Mouse (Mus musculus) midbrain, embryonic 16.5 days (tissue): ENCODE data around the gene Tacc2. TPM values are rescaled to one million over a fixed set of nuclear protein-coding genes. Genes with fewer than 3 reads are reported as not detected.

Experiments
- ATAC-seq: fragments of 200-750 bp; cut with Nextera tagmentation; 2 replicates; pipeline ENCODE4 v1.8.0; 2017; ENCODE audit warnings: moderate TSS enrichment
- H3K27ac ChIP-seq: fragments of 300-500 bp; sonication (generic); 2 replicates; pipeline ENCODE4 v1.5.1; 2014; ENCODE audit warnings: mild to moderate bottlenecking, low read length, mixed read lengths
- H3K27me3 ChIP-seq: fragments of 300-500 bp; sonication (generic); 2 replicates; pipeline ENCODE4 v1.6.1; 2014; ENCODE audit warnings: low read depth, low read length, mixed read lengths; ENCODE audit not compliant: control insufficient read depth, insufficient read depth
- H3K36me3 ChIP-seq: fragments of 300-500 bp; sonication (generic); 2 replicates; pipeline ENCODE4 v1.6.1; 2014; ENCODE audit warnings: mild to moderate bottlenecking, low read length, moderate library complexity, mixed read lengths; ENCODE audit not compliant: control insufficient read depth, insufficient read depth
- H3K4me1 ChIP-seq: fragments of 300-500 bp; sonication (generic); 2 replicates; pipeline ENCODE4 v1.6.1; 2014; ENCODE audit warnings: mild to moderate bottlenecking, low read length, mixed read lengths; ENCODE audit not compliant: control insufficient read depth, insufficient read depth
- H3K4me2 ChIP-seq: fragments of 300-500 bp; sonication (generic); 2 replicates; pipeline ENCODE4 v1.6.1; 2014; ENCODE audit warnings: mild to moderate bottlenecking, low read length, mixed read lengths
- H3K4me3 ChIP-seq: fragments of 300-500 bp; sonication (generic); 2 replicates; pipeline ENCODE4 v1.5.1; 2014; ENCODE audit warnings: low read depth, mild to moderate bottlenecking, low read length, moderate library complexity, mixed read lengths
- H3K9ac ChIP-seq: fragments of 300-500 bp; sonication (generic); 2 replicates; pipeline ENCODE4 v1.6.1; 2014; ENCODE audit warnings: low read depth, low read length, mixed read lengths
- H3K9me3 ChIP-seq: fragments of 300-500 bp; sonication (generic); replicated peaks from 2 replicates; pipeline ENCODE4 v1.6.1; 2014; ENCODE audit warnings: mild to moderate bottlenecking, low read length, mixed read lengths; ENCODE audit not compliant: control insufficient read depth, poor library complexity, severe bottlenecking
- WGBS: fragments of 180-500 bp; shearing (Covaris S2); extraction: QIAGEN DNeasy Blood & Tissue Kit; methylation state at CpG from one replicate; pipeline ENCODE4 v1.1.7; 2014; 5-methylcytosine and 5-hydroxymethylcytosine counted together
- polyA plus RNA-seq: library from polyadenylated mRNA; unstranded; fragments of >200 nt; fragmentation: Nextera tagmentation; extraction: Ambion mirVana; gene quantifications from 2 replicates; pipeline ENCODE4 v1.2.1, GENCODE M21; 2015

Tacc2 gene
- polyA plus RNA-seq, 1 experiment from 2014 or later = 61.1 TPM

- Histone ChIP-seq H3K4me2 (no peak overlapping the region), H3K36me3 (no peaks in the 10 kb centered on the region), H3K9me3 (no peaks in the 10 kb centered on the region), H3K9ac (no peak overlapping the region), H3K27me3 (no peaks in the 10 kb centered on the region), H3K4me3 (no peak overlapping the region), H3K4me1 (no peaks in the 10 kb centered on the region), H3K27ac (no peak overlapping the region)
- no peak for ATAC-seq
- whole genome bisulfite sequencing = 90% methylated on average over 4 of the region's 4 CpGs
Measured at GRCm38 (mm10) chr7:130563276-130563675, 14.0 kb upstream of the Tacc2 start.

DNA sequence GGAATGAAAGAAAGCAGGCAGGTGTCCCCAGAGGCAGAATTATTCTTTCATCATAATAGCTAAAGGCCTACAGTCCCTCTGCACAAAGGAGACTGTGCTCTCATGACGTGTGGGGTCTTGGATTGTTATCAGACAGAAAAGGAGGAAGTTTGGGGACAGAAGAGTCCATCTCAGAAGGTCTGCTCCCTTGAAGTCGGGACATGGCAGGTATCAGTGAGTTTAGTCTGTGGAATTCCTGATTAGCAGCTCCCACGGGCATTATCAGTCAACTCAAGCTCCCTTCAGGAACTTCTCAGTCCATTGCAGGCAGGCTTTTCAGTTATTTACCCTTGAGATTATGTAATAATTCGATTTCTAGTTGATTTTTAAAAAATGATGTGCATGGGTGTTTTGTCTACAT, 13.4 kb upstream of the Tacc2 start:
- Histone ChIP-seq H3K4me1 (no peaks in the 10 kb centered on the region), H3K27me3 (no peaks in the 10 kb centered on the region), H3K9ac (no peak overlapping the region), H3K36me3 (no peaks in the 10 kb centered on the region), H3K4me2 (no peak overlapping the region), H3K9me3 (no peaks in the 10 kb centered on the region), H3K4me3 (no peak overlapping the region), H3K27ac (no peak overlapping the region)
- WGBS = 57% methylated on average over 4 of the region's 4 CpGs
- ATAC-seq = no peak

GRCm38 (mm10) chr7:130564596-130564995, 12.6 kb upstream of the Tacc2 start:
- Histone ChIP-seq H3K4me2 (no peak overlapping the region), H3K9me3 (no peaks in the 10 kb centered on the region), H3K4me1 (no peaks in the 10 kb centered on the region), H3K36me3 (no peaks in the 10 kb centered on the region), H3K9ac (no peak overlapping the region), H3K4me3 (no peak overlapping the region), H3K27ac (no peak overlapping the region), H3K27me3 (no peaks in the 10 kb centered on the region)
- no peak for ATAC-seq
- 79% methylated on average over 3 of the region's 3 CpGs for WGBS

DNA sequence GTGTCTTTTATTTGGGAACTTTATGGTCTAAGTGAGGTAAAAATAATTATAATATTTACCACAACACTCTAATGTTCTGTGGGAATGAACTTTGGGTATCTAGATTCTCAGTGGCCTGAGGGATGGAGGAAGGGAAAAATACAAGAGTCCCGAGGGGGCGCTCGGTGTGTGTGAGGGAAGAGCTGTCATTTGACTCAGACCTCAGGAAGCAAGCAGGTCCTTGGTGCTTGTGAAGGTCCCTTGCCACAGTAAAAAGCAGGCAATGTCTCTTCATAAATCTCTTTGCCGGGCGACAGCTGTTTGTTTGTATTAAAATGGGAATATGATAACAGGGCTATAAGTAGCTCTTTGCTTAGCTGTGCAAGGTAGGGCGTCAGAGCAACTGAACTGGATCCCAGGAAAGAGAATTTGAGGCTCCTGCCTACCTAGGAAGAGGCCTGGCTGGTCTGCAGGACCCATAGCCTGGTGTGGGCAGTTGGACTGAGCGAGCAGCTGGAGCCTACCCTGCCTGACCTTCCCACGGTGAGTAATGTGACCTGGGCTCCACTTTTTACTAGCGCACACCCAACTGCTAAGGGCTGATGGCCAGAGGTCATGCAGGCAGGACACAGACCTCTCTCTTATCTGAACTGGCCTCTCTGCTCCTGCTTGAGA, 8.3 kb upstream of the Tacc2 start:
- Histone ChIP-seq H3K9ac (no peak overlapping the region), H3K4me3 (no peak overlapping the region), H3K9me3 (no peaks in the 10 kb centered on the region), H3K36me3 (no peaks in the 10 kb centered on the region), H3K4me2 (no peak overlapping the region), H3K27ac (no peak overlapping the region), H3K4me1 (no peaks in the 10 kb centered on the region), H3K27me3 (no peaks in the 10 kb centered on the region)
- no peak for ATAC-seq
- WGBS = 88% methylated on average over 9 of the region's 9 CpGs

DNA sequence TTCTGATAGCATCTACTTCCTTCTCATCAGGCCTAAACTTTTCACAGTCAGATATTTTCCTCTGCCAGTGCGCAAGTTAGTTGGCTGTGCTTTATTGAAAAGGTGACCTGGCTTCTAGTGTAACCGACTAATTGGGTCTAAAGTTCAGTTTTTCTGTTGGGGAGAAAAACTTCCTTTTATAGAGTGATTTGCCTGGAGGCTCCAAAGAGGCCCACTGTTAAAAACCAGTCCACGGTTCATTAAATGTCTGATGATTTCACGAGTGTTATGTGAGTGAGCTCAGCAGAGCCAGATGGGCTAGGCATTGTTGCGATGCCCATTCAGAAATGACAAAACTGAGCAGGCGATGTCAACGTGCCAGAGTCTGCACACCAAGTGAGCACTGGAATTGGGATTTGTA, 6.8 kb upstream of the Tacc2 start:
- 50% methylated on average over 7 of the region's 7 CpGs for WGBS
- H3K36me3 ChIP-seq = no peaks in the 10 kb centered on the region
- no peak for ATAC-seq

DNA sequence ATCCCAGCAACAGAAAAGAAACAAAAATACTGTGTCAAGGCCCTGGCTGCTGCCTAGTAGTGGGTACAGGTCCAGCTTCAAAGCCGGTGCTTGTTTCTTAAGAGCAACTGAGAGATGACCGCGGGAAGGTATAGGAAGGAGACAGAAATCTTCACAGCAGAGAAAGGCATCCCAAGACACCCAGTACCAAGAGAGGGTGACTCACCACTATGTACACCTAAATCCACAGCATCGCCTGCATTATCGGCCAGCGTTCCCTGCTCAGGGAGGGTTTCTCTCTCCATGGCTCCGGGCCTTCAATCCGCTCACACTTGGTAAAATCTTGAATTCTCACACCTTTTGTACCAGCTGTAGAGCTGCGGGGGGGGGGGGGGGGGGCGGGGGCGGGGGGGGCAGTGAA, 4.4 kb upstream of the Tacc2 start, which contains the start of gene Nsmce4a:
TSS of gene Nsmce4a (minus strand) at position 298 of the 400 bp plus-strand sequence.
- no peaks in the 10 kb centered on the region for H3K36me3 ChIP-seq
- H3K9me3 ChIP-seq = no peaks in the 10 kb centered on the region
- H3K4me3 ChIP-seq = no peak within 1 kb of the TSS
- no peak within 1 kb of the TSS for H3K27ac ChIP-seq
- WGBS = 83% methylated on average over 8 of the region's 11 CpGs
- H3K27me3 ChIP-seq = no peaks in the 10 kb centered on the region
- H3K9ac ChIP-seq = no peak within 1 kb of the TSS
- no peak for ATAC-seq
- H3K4me2 ChIP-seq = no peak within 1 kb of the TSS
- no peaks in the 10 kb centered on the region for H3K4me1 ChIP-seq

More for the DNA sequence above, 6.8 kb upstream of the Tacc2 start:
- no peaks in the 10 kb centered on the region for H3K27me3 ChIP-seq
- H3K9me3 ChIP-seq = no peaks in the 10 kb centered on the region
- no peak overlapping the region for H3K4me3 ChIP-seq
- no peak overlapping the region for H3K9ac ChIP-seq
- H3K4me2 ChIP-seq = no peak overlapping the region
- no peaks in the 10 kb centered on the region for H3K4me1 ChIP-seq
- H3K27ac ChIP-seq = no peak overlapping the region

DNA sequence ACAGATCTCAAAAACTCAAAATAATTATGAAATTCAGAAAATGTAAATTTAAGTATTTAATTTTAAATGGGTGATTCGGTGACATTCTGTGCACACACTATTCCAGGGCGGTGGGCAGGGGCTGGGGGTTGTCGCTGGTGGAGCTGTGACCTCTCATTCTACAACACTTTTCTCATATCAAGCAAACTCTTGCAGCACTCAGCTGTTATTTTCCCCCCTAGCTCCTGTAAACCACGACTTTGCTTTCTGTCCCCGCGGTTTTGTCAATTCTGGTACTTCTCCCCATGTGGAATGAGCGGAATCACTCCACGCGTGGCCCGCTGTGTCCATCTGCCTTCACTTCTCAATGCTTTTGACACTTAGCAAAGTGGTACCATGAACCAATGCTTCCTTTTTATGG, 3.5 kb upstream of the Tacc2 start:
- Histone ChIP-seq H3K9ac (no peak overlapping the region), H3K4me3 (no peak overlapping the region), H3K4me1 (no peaks in the 10 kb centered on the region), H3K36me3 (no peaks in the 10 kb centered on the region), H3K27me3 (no peaks in the 10 kb centered on the region), H3K27ac (no peak overlapping the region), H3K9me3 (no peaks in the 10 kb centered on the region), H3K4me2 (no peak overlapping the region)
- 91% methylated on average over 10 of the region's 10 CpGs for WGBS
- no peak for ATAC-seq

DNA sequence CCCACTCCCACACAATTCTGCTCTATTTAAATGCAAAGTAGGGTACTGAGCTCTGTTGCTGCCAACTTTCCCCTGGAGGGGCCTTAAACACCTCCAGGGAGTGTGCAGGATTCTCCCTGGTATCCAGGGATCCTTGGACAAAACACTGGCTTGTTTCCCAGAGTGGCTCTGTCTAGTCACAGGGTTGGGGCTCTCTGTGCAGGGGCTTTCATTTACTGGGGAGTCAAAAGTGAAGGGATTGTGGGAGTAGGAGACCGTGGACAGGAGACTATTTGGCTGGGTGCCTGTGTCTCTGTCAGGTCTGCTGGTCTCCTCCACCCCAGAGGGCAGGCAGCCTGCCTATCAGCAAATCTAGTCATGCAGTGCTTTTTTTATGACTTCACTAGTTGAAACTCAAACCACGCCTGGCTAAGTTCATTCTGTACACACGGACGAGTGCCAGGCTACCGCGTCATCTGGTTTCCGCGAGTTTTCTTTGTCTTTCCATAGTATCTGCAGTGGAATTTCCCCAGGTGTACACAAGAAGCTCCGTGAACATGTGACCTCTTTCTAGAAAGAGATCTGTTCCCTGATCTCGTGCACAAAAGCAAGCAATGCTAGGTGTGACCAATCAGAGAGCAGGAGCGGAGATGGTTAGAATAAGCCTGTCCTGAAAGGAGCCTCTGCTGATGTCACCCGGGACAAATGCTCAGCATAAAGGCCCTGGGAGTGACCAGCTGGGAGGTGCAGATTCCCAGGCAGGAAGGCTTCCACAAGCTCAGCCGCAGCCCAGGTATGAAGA, 2.8 kb upstream of the Tacc2 start:
- Histone ChIP-seq H3K4me1 (no peaks in the 10 kb centered on the region), H3K36me3 (no peaks in the 10 kb centered on the region), H3K9ac (no peak overlapping the region), H3K4me3 (no peak overlapping the region), H3K27ac (no peak overlapping the region), H3K27me3 (no peaks in the 10 kb centered on the region), H3K4me2 (no peak overlapping the region), H3K9me3 (no peaks in the 10 kb centered on the region)
- peak; percentile 73 for ATAC-seq
- WGBS = 43% methylated on average over 13 of the region's 13 CpGs

DNA sequence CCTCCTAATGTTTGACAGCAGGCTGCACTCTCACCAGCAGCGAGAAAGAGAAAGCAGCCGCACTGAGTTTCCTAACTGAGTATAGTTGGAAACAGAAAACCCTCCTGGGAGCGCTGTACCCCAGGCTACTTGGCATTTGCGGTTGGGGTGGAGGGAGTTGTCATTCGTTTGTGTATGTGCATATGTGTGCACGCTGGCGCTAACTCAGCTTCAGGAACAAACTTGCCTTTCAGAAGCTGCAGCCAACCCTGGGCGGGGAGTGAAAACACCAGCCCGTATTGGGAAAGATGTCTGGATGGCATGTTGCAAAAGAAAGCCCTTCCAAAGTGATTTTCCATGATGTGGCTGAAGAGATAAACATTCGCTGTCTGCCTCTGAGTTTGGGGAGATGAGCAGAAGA, 257 bp upstream of the Tacc2 start:
- Histone ChIP-seq H3K4me2 (no peak overlapping the region), H3K27ac (no peak overlapping the region), H3K4me3 (no peak overlapping the region), H3K36me3 (no peaks in the 10 kb centered on the region), H3K9ac (no peak overlapping the region), H3K4me1 (no peaks in the 10 kb centered on the region), H3K27me3 (no peaks in the 10 kb centered on the region), H3K9me3 (no peaks in the 10 kb centered on the region)
- WGBS = 42% methylated on average over 10 of the region's 10 CpGs
- ATAC-seq = no peak
